Mouse (Mus musculus) granulocyte monocyte progenitor cell, adult 5-6 weeks (primary cell): ENCODE data around the gene Gm5737. TPM values are rescaled to one million over a fixed set of nuclear protein-coding genes. Genes with fewer than 3 reads are reported as not detected.

Experiments
- ATAC-seq: replicated peaks from 2 replicates; pipeline ENCODE4 v1.8.0; 2016; ENCODE audit warnings: mild to moderate bottlenecking, moderate TSS enrichment, inconsistent platforms; ENCODE audit not compliant: poor library complexity, severe bottlenecking
- total RNA-seq, 2 experiments: library from RNA; stranded (forward) in 1 of 2; stranded (reverse) in 1 of 2; fragments of 200-712, 200-1000 nt in 1 of 2; fragments of >200 nt in 1 of 2; fragmentation: Nextera tagmentation in 1 of 2; gene quantifications; 2 replicates each; pipeline ENCODE4 v1.2.3; 2014 to 2017

The Gm5737 gene
- total RNA-seq, 2 experiments from 2014 or later, result not detected

- ATAC-seq, result peak; percentile 83
Observed at GRCm38 (mm10) chr7:120842345-120843036, 30.3 kb downstream of the Gm5737 start, which contains the start of gene Eef2k. Eef2k (plus strand) TSS chr7:120842831.

DNA sequence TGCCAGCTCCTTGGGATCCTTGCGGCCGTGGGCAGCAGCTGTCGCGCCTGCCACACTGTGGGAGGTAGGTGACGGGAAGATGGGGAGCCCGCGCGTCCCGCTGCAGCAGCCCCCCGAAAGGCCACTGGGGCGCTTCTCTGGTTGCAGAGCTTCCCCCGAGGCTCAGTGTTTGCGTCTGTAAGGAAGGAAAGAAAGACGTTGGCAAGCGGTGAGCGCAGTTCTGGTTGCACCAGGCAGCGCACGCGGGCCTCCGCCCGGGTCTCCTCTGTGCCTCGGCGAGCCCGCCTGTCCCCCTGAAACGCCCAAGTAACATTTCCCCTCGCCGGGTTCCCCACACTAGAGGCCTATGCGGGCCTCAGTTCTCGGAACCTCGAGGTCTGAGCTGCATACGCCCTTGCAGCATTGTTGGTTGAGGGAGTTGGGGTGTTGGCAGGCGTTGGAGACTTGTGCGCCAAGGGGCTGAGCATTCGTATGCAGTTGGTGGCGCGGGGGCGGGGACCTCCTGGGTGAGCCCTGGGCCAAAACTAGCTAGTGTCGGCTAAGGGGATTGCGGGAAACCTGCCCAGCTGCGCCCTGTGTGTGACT is 31.0 kb downstream of the Gm5737 start:
- ATAC-seq, result peak; percentile 61

- no peak for ATAC-seq
Observed at GRCm38 (mm10) chr7:120843852-120844435, 31.8 kb downstream of the Gm5737 start.

DNA sequence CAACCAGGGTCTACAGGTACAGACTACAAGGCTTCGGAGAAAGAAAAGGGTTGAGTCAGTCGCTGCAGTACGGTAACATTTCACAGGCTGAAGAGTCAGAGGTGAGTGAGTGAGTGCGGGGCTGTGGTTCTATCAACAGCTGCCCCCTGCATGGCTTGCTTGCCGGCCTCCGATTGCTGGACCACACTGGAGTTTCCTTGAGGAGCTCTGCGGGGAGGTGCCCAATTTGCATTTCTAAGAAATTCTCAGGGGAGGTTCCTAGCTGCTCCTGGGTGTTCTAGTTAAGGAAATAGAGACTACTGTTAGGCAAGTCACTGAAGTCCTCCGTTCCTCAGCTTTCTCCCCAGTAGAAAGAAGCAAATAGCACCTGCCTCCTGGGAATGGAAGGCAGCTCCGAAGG is 32.5 kb downstream of the Gm5737 start:
- no peak for ATAC-seq

DNA sequence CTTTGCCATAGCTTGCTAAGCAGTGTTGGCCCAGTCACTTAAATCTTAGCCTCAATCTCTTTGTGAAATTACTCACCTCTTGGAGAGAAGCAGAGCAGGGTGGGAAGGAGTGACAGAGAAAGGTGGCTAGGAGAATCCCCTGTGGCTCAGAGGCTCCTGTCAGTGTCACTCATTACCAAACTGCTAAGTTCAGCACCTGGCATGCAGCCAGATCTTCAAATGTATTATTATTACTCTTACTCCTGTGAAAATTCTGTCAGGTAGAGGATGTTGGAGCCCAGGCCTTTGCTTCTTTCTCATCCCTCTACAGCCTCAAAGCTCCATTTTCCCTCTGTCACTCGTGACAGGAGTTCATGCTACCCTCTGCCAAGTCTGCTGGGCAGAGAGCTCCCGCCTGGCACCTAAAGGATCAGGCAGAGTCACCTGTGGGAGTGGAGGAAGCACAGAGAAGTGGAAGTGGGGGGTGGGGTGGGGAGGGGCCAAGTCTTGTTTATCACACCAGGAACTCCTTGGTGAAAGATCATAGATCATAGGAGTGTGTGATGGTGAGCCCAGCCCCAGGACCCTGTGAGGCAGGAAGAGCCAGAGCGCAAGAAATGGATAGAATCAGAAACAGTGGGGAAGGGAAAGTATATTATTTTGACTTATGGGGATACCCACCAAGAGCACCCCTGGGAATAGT is 36.8 kb downstream of the Gm5737 start:
- ATAC-seq, result no peak

- peak; percentile 20 for ATAC-seq
Observed at GRCm38 (mm10) chr7:120850165-120850564, 38.0 kb downstream of the Gm5737 start.

DNA sequence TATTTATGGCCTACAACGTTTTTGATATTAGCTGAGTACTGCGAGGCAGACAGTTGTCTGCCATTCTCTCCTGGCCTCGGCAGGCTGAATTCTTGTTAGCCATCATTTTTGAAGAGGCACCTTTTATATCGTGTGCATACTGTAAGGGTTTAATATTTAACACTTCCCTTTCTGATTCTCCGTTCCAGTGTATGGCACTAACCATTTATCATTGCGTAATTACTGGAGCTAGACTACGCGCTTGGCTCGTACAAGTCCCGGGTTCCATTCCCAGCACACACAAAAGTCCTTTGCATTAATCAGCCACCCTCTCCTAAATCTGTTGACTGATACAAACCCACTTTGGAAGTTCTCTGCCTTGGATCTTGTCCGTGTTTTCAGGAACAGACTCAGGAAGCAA is 47.7 kb downstream of the Gm5737 start:
- peak; percentile 69 for ATAC-seq

DNA sequence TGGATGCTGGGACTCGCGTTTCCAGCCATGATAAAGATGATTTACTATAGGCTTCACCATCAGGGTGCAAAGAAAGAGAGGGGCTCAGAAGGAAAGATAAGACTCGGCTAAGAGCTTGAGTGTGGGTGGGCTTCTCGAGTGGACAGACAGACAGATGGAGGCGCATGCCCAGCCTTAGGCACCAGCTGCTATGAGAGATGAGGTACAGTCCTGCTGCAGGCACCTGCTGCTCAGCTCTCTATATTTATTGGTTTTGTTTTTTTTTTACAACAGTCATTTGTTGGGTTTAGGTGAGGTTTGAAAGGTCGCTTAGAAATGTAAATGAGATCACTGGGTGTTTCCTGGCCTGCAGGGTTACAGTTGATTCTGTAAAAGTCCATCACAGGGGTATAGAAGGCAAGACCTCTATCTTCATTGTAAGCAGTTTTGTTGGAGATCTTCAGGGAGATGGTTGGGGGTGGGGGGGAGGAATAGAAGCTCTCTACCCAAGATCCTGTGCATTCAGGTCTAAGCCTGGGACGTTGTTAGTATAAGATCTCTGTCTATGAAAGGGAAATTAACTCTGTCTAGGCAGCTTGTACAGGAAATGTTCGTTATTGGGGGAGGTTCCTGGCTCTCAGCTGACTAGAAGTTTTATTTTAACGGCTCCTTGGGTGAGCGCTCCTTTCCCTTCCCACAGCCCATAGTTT is 48.8 kb downstream of the Gm5737 start:
- no peak for ATAC-seq

DNA sequence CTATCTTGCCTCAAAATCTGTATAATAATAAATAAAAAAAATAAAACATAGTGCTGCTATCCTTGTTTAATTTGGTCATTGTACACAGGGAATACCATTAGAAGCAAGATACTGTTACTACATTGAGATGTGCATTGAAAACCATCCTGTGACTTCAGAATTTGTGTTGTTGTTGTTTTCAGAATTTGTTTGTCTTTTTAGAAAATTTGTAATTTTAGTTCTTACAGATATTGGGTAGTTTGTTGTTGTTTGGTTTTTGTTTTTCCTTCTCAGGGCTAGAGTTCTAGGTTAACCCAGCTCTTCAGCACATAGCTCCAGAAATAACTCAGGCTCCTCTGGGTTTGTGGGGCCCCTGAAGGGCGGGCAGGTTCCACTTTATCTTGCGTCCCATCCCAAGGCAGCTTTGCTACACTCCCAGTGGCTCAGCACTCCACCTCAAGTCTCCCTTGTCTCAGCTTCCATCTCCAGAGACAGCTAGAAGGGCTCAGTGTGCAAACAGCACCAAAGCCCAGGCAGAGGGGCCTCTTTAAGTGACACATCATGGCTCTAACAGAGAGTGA is 49.4 kb downstream of the Gm5737 start:
- no peak for ATAC-seq

- ATAC-seq, result no peak
Observed at GRCm38 (mm10) chr7:120862196-120862595, 50.0 kb downstream of the Gm5737 start.

- ATAC-seq, result no peak
Observed at GRCm38 (mm10) chr7:120862626-120863025, 50.5 kb downstream of the Gm5737 start.

GRCm38 (mm10) chr7:120863476-120863875 is 51.3 kb downstream of the Gm5737 start:
- ATAC-seq, result no peak

- ATAC-seq, result peak; percentile 68
Observed at GRCm38 (mm10) chr7:120865100-120865499, 52.9 kb downstream of the Gm5737 start.

GRCm38 (mm10) chr7:120865832-120866231 is 53.7 kb downstream of the Gm5737 start:
- ATAC-seq, result no peak

DNA sequence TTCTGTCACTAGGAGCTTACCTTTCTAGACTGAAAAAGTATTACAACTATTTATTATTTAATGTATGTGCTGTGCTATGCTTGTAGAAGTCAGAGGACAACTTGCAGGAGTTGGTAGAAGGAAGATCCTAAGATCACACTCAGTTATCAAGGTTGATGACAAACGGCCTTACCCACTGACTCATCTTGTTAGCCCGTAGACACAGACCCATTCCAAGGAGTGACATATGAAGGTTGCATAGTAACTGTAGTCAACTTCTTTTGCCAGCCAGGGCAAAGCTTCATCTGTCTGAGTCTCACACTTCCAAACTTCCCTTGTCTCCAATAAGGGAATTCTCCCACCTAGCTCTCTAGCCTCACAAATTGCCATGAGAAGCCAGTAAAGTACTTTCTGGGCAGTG is 54.5 kb downstream of the Gm5737 start:
- ATAC-seq, result no peak

- no peak for ATAC-seq
Observed at GRCm38 (mm10) chr7:120867720-120868119, 55.6 kb downstream of the Gm5737 start.

DNA sequence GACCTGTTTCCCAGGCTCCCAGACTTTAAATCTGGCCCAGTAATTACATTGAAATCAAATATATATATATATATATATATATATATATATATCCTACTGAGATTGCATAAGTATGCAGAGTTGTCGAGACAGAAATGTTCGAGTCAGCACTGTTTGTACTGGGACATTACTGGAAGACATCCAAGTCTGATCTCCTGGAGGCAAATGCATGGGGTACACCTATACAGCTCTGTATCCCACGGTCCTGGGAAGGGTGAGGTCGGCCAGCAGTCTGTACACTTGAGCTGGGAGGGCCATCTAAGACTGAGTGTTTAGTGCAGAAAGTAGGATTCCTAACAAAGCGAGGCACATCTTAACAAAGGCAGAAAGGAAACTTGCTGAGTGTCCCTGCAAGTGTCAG is 57.7 kb downstream of the Gm5737 start:
- peak; percentile 31 for ATAC-seq

DNA sequence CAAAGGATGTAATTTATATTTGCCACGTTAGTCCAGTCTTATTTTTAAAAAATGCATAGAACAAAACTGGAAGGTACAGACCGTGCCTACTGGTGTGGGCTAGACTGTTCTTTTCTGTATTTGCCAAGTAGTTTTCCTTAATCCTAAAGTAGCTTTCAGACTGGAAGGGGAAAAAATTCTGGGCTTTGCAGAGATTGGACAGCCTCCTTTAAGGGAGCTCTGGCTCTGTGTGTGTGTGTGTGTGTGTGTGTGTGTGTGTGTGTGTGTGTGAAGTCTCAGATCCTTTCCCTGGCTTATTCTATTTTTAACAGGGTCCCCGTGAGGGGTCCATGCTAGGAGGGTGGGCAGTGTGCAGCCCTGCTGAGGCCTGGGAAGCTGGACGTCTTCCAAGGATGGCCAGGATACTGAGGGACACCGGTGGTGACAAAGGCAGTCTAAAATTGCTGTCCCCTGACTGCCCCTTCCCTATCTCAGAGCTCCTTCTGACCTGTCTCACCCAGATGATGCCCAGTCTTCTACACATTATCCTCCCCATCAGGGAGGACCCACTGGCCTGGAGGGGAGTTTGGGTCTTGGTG is 58.4 kb downstream of the Gm5737 start:
- ATAC-seq, result no peak

- ATAC-seq, result peak; percentile 31; the same call in 1 of the 2 replicates
Observed at GRCm38 (mm10) chr7:120873083-120873482, 60.9 kb downstream of the Gm5737 start.

DNA sequence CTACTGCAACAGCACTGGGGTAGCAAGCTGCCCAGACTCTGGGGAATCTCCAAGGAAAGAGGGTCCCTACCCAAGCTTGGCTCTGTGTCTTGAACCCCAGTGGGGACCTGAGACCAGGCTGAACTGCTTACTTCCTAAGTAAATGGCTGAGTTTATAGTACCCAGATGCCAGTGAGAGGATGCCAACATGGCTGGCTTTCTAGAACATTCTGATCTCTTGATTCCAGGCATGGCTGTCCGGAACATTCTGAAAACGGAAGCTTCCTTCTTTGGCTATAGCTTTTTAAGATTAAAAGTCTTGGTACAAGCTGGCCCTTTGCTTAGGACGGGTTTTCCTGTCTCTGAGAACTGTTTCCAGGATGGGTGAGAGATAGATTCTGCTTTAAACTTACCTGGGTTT is 61.9 kb downstream of the Gm5737 start:
- ATAC-seq, result no peak
